Mouse (Mus musculus) cerebellum, adult 9-10 months (tissue): ENCODE results near the gene Shld1.

ENCODE experiments used
- DNase-seq: peaks from one replicate; pipeline ENCODE4 v3.0.0; 2022

The Shld1 gene

DNA sequence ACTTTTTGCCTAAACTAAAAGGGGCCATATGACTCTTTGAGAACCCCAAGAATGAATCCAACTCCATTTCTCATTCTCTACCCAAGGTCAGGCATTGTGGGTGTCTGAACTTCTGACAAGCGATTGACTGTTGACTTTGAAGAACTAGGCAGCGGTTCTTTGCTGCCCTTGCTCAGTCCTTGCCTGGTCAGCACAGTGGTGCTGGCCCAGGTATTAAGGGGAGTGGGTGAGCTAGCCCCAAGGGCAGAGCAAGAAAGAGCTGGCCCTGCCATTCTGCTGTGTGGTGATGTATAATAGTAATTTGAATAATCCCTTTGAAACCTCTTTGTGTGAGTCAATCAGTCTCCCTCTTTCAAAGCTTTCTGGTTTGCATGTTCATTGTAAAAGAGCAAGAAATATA is 39.4 kb downstream of the Shld1 start:
- DNase-seq = no peak

DNA sequence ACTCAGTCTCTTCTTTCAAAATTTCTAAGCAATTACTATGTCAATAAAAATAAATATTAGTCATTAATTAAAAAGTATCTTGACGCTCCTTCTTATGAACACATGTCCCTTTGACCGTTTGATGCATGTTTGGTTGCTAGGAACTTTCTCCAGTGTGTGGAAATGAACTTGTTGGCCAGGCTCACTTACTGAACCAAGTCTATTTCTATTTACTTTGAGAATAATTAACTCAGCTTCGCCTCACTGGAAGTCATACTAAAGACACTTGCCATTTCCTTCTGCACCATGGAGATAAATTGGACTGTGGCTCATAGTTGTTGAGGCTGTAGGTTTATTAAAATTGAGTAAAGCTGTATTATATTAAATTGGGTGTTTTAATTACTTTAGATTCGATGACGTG is 46.2 kb downstream of the Shld1 start:
- no peak for DNase-seq

DNA sequence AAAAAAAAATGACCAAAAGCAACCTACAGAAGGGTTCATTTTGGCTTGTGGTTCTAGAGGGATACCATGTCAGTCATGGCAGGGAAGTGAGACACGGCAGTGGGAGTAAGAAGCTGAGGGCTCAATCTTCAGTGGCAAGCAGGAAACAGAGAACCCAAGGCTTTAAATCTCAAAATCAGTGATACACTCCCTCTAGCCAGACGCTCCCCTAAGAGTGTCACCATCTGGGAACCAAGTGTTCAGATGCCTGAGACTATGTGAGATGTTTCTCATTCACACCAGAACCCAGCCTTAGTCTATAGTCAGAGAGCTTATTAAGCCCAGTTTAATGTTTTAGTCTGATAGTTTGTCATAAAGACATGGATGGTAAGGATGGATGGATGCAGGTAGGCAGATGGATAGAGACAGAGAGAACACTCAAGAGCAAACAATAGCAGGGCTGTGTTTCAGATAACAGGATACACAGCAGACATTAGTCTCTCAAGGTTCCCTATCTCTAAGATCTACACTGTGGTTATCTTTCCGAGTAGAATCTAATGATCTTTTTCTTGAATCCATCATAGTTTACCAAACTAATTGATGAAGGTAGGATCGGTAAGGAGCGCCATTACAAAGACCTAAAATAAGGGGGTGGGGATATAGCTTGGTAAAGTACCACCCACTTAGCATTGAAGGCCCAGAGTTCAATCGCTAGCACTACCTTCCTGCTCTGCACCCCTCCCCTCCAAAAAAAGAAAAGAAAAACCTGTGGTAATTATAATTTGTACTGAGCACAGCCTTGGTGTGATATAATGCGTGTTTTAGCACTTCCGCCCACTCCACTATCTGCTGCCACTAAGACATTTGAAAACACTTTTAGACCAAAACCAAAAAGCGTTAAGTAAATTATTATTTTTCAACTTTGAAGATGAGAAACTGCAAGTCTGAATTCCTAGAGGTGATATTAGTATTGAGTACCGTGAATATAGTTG is 47.2 kb downstream of the Shld1 start:
- DNase-seq = no peak

DNA sequence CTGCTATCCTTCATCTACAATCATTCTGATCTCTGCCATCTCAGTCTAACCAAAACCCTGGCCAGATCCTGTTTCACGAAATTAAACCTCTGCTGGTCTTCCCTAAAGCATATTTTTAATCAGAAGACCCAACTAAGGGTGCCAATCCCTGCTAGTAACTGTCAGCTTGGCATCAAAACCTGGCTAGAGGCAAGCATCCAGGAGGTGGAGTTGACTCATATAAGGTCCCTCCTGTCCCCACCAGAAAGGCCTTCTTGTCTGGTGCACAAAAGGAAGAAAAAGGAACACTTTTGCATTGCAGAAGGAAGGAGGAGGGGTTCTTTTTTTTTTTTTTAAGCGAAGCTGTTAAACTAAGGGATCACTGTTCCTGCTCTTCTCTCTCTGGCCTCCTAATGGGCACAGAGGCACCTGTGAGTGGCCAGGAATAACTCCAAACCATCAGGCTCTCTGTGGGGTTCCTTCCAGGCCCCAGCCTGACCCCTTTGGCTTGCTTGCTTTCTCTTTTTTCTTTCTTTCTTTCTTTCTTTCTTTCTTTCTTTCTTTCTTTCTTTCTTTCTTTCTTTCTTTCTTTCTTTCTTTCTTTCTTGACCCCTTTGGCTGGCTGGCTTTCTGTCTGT is 52.2 kb downstream of the Shld1 start:
- DNase-seq = peak; percentile 90

DNA sequence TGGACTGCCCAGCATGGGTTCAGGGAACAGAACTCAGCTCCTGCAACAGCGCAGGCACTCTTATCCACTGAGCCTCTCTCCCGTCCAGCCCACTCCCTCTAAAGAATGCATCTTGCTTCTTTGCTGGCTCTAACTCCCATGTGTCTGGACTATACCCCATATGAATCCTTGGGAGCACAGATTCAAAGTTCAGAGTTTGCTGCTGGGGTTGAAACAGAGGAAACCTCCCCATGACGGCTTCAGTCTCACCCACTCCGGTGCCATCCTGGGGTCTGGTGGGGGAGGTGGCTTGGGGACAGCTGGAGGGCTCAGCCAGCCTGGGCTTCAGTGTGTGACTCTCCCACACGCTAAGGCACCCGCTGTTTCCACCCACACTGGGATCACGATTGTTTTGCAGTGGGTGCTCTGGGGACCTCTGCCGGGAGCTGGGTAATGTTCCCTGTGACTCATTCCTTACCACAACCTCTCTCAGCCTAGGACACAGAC is 55.2 kb downstream of the Shld1 start:
- peak; percentile 51 for DNase-seq

DNA sequence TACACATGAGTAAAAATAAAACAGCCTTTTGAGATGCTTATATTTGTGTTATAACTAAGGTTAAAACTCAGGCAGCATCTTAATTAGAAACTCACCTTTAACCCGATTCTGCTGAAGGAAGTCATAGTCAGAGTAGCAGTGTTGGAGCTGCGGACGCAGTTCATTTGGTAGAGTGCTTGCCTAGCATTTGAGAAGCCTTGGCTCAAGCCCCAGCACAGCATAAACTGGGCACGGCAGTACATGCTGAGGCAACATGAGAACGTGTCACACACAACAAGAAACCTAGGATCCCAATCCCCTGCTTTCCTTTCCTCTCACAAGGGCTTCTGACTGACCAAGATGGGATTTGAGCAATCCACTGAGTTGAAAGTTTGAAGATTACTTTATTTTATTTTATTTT is 58.1 kb downstream of the Shld1 start:
- peak; percentile 65 for DNase-seq

DNA sequence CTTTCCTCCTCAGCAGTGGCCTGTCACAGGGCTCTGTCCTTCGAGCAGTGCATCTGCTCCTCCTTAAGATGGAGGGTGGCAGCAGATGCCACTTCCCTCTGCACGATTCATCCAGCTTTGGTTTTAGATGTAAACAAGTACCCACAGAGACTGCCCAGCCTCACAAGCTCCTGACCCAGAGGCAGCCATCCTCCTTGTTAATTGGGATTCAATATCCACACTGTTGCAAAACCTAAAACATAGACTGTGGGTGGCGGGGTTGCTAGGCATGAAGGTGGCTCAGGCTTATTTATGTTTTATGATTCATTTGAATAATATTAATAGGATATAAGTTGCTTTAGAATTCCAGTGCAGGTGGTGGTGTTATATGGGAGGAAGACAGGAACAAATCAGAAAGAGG is 59.4 kb downstream of the Shld1 start:
- DNase-seq = no peak

DNA sequence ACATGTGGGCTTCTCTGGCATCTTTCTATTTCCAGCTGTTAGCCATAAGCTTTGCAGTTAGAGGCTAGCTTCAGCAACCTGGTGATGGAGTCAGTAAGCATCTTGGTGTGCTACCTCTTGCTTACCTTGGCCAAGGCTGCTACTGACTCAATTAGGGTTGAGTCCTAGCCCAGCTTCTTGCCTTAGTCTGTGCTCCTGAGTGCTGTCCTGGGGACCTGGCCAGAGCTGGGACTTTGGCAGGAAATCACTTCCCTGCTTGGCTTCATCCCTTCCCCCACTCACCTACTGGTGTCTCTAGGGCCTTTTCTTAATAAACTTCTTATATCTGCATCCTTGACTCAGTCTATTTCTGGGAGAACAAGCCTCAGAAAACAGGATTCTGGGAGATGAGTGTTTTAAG is 64.0 kb downstream of the Shld1 start:
- peak; percentile 85 for DNase-seq

DNA sequence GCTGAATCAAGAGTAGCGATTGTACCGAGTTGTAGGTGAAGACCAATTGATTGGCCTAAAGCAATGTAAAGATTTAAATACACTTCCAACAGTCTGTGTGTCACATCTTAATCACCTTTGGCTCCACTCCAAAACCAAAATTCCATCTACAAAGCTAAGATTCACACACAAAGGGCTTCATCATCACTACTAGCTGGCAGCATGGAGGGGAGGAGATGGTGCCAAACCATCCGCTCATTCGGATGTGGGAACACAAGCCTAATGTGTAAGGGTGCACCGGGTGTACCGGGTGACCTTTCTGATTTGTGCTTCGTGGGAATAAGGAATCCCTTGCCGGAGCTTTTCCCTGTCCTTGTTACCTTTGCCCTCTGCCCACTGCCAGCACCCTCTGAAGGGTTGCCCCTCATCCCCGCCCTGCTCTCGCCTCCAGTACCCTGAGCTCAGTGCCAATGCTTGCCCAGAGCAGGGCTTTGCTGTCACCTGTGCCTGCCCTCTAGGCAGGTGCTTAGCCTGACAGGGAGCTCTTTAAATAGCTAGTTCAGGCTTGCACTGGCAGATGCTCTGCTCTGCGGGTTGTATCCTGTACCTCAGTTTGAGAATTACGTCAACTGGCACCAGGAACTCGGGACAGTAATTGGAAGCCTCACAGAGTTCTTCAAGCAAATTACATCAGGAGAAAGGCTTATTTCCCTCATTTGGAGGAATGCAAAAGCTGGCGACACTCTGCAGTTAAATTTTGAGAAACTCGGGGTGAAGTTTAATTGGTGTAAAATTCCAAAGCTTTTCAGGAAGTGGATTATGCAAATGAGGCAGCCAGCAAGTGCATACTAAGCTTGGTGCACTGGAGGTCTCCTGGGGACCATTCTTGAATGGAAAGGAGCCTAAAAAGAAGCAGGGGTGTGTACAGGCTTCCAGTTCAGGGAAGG is 64.7 kb downstream of the Shld1 start:
- peak; percentile 98 for DNase-seq

DNA sequence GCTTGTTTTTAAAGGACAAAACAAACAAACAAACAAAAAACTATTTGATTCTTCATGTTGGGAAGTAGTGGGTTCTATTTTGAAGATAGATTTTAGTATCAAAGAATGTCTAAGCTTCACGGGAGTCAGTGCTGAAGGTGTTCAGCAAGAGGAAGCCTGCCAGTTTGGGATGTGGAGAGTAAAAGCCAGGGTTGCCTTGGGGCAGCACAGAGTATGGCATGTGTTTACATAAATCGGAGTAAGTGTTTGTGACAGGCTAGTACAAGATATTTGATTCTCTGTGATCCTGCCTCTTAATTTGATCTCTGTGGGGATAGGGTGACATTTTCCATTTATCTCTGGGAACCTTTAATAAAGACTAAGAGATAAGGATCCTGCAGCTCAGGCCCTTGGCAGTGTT is 65.7 kb downstream of the Shld1 start:
- DNase-seq = peak; percentile 68

DNA sequence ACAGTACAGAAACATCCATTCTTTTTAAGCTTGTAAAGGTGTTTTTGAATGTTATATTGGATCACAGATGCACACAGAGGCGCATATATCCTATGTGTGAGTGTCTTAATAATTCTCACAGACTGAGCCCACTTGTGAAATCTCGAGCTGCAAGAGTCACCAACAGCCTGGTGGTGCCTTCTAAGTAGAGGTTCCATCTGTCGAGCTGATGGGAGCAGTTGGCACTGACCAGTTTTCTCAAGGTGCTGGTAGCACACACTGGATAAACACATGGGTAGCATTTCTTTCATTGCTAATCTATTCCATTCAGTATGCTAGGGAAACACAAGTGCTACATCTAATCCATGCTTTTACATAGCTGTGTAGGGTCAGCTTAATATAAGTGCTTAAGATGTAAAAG is 66.4 kb downstream of the Shld1 start:
- peak; percentile 77 for DNase-seq

DNA sequence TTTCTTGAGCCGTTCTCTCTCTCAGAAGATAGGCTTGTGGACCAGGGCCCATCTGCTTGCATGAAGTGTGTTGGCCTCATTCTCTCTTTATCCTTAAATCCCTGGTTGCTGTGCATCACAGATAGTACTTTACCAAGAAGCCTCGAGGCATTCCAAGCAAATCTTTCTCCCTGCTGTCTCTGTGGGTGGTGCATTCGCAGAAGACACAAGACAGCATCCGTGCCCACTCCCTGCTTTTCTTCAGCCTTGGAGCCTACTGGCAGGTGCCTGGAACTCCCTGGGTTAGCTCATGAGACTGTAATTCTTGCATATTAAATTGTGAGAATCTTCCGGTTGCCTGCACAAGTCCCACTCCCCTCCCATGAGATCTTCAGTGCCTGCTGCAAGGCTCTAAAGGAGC is 71.2 kb downstream of the Shld1 start:
- DNase-seq = no peak

DNA sequence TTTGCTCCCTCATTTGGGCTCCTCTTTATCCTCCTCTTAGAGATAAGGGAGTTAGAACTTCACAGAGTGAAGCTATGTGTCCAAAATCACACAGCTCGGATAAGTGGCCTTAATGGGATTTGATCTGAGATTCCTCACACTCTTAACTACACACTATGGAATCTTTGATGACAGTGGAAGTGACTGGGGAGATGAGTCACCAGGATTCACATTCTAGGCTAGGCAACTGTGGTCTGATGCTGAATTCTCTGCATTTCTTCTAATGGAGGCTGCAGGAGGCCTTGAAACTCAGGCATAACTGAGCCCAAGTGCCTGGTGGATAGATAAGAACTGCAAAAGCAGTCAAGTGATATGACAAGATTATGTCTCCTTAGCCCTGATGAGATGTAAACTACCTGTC is 84.1 kb downstream of the Shld1 start:
- no peak for DNase-seq

DNA sequence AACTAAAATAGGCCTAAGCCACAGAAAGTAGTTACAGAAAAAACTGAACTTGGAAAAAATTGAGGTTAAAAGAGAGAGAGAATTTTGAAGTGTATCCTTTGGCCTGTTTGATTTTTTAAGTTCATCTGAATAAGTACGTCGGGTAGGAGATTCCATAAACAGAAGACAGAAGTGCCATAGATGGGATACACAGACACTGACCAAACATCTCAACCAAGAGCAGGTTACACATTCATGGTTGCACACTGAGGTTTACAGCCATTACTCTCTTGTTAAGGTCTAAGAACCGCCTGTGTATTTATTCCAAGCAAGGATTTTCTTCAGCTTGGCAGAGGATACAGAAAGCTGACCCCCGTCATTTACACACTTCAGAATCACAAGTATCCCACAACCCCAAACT is 94.2 kb downstream of the Shld1 start, which contains the start of gene Chgb:
Gene Chgb (plus strand): TSS at position 301 of the 400 bp plus-strand sequence.
- DNase-seq = no peak

DNA sequence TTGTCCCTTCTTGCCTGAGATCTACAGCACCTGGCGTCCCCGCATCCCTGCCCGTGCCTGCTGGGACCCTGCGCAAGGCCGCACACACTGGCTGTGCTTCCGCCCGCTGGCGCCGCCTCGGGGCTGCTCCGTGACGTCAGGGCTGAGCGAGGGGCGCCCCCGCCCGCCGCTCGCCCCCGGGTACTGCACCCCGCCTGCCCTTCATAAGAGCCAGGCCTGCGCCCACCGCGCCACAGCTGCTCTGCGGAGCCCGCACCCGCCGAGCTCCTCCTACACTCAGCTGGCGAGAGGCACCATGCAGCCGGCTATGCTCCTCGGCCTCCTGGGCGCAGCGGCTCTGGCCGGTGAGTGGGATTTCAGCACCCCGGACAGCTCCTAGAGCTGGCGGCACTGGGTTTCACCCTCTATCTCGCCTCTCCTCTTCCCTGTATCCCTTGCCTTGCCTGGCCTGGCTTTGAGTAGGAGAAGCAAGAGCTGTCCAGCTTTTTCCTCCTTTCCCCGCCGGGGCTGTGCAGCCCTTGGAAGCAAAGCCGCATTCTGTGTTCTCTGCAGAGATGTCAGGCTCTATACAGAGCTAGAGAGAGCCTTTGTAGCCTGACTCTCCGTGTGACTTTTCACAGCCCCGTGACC is 94.8 kb downstream of the Shld1 start:
- DNase-seq = peak; percentile 89

DNA sequence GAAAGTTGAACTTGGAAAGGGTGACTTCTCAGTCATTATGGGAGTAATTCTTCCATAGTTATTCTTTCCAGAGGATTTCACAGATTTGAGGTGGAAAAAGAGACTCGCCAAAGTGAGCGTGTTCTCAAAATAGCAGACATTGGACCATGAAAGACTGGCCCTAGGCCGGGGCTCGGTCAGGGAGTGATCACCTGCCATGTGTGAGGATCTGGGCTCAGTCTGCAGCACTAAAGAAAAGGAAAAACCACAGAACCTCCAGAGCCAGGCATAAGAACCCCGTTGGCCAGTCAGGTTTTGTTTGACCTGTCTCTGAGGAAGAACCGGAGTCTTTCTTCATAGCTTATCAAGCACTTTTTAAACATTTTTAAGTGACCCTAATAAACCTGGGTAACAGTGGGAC is 97.3 kb downstream of the Shld1 start:
- peak; percentile 86 for DNase-seq

DNA sequence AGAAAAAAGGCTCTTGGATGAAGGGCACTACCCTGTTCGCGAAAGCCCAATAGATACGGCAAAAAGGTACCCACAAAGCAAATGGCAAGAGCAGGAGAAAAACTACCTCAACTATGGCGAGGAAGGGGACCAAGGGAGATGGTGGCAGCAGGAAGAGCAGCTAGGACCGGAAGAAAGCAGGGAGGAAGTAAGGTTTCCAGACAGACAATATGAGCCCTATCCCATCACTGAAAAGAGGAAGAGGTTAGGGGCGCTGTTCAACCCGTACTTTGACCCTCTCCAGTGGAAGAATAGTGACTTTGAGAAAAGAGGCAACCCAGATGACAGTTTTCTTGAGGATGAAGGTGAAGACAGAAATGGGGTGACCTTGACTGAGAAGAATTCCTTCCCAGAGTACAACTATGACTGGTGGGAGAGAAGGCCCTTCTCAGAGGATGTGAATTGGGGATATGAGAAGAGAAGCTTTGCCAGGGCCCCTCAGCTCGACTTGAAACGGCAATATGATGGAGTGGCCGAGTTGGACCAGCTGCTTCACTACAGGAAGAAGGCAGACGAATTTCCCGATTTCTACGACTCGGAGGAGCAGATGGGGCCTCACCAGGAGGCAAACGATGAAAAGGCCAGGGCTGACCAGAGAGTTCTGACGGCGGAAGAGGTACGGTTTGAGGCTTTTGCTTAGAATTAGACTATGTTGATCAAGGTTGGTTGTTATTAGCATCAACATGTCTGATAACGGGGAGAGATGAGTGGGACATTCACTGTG is 106.9 kb downstream of the Shld1 start:
- peak; percentile 89 for DNase-seq

DNA sequence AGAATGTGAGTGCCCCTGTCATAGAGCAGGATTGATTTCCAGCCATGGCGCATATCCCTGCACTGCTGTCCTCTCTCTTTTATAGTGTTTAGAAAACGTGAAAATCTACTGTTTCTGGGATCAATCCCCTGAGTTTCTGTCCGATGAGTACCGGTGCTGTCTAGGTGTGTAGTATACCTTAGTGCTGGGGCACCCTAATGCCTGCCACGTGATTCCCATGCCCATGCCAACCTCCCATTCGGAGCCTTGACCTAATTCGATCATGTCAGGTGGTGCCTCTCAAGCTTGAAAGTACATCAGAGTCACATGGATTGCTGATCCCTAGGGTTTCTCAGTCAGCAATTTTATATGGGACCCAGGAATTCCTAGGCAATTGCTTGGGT is 107.5 kb downstream of the Shld1 start:
- peak; percentile 65 for DNase-seq
